Mouse (Mus musculus) ES-E14 (cell line): ENCODE measurements around the gene Avil. TPM values are rescaled to one million over a fixed set of nuclear protein-coding genes. Genes with fewer than 3 reads are reported as not detected.

Experiments used
- DNase-seq: peaks from one replicate; pipeline ENCODE4 v3.0.0-alpha.2; 2013; ENCODE audit warnings: low read depth, low spot score
- H3K27ac ChIP-seq: 2 replicates; pipeline ENCODE4 v1.5.1; 2012; ENCODE audit warnings: low read depth, mild to moderate bottlenecking, low read length, moderate library complexity, mixed read lengths; ENCODE audit not compliant: poor library complexity, insufficient read depth, severe bottlenecking
- H3K36me3 ChIP-seq: 2 replicates; pipeline ENCODE4 v1.6.1; 2012; ENCODE audit warnings: mild to moderate bottlenecking, low read length, moderate library complexity, mixed read lengths; ENCODE audit not compliant: control insufficient read depth, poor library complexity, insufficient read depth, severe bottlenecking
- H3K4me1 ChIP-seq, 2 experiments: fragments of 150-350 bp in 1 of 2; sonication (generic) in 1 of 2; 2 replicates each; pipeline ENCODE4 v1.6.1; 2012; ENCODE audit warnings: low read length in 2 of 2, mild to moderate bottlenecking in 1 of 2, mixed read lengths in 1 of 2; ENCODE audit not compliant: control insufficient read depth in 2 of 2, insufficient read depth in 2 of 2, poor library complexity in 1 of 2
- H3K4me3 ChIP-seq, 2 experiments: fragments of 150-350 bp in 1 of 2; sonication (generic) in 1 of 2; 2 replicates each; pipeline ENCODE4 v1.5.1; 2012; ENCODE audit warnings: low read length in 2 of 2, low read depth in 1 of 2, mild to moderate bottlenecking in 1 of 2, mixed read lengths in 1 of 2; ENCODE audit not compliant: insufficient read depth in 1 of 2, poor library complexity in 1 of 2, severe bottlenecking in 1 of 2
- H3K9ac ChIP-seq: 2 replicates; pipeline ENCODE4 v1.6.1; 2012; ENCODE audit warnings: low read depth, mild to moderate bottlenecking, low read length, mixed read lengths; ENCODE audit not compliant: poor library complexity, insufficient read depth, severe bottlenecking
- H3K9me3 ChIP-seq: fragments of 150-350 bp; sonication (generic); 2 replicates; pipeline ENCODE4 v1.6.1; 2012; ENCODE audit warnings: low read depth, mild to moderate bottlenecking, low read length; ENCODE audit not compliant: control insufficient read depth, insufficient read depth
- CHD2 ChIP-seq: IDR thresholded peaks from 2 replicates; pipeline ENCODE4 v1.6.1; 2014; ENCODE audit warnings: mild to moderate bottlenecking, low read depth, low read length, inconsistent platforms
- HCFC1 ChIP-seq: IDR thresholded peaks from 2 replicates; pipeline ENCODE4 v1.6.1; 2012; ENCODE audit warnings: low read length, inconsistent platforms, borderline replicate concordance; ENCODE audit not compliant: insufficient read depth
- MAFK ChIP-seq: IDR thresholded peaks from 2 replicates; pipeline ENCODE4 v1.6.1; 2014; ENCODE audit warnings: mild to moderate bottlenecking, low read depth, low read length, inconsistent platforms; ENCODE audit not compliant: insufficient read depth
- ZC3H11A ChIP-seq: IDR thresholded peaks from 2 replicates; pipeline ENCODE4 v1.6.1; 2012; ENCODE audit warnings: low read depth, mild to moderate bottlenecking, inconsistent platforms, low read length, borderline replicate concordance
- ZNF384 ChIP-seq: IDR thresholded peaks from 2 replicates; pipeline ENCODE4 v1.6.1; 2012; ENCODE audit warnings: low read depth, low read length, inconsistent platforms
- in situ Hi-C, 2 experiments: fragments of 600-800 bp; cut with MboI; formaldehyde crosslinking; loops; one replicate each; pipeline ENCODE4 v1.15.1; 2025; ENCODE audit warnings: low sequenced_read_pairs in 2 of 2, inconsistent platforms in 1 of 2; ENCODE audit not compliant: unreplicated experiment in 2 of 2
- total RNA-seq: library from RNA; depleted of rRNA; stranded (reverse); fragments of 300-350 nt; gene quantifications from 2 replicates; pipeline ENCODE4 v1.2.3, GENCODE M21; 2012

The Avil gene
- total RNA-seq, 1 experiment = 0.18 TPM

GRCm38 (mm10) chr10:127001297-127001696, 788 bp downstream of the Avil start:
- in situ Hi-C loops = no loop called here
- no peak for DNase-seq
- Histone ChIP-seq H3K9ac (no peak overlapping the region), H3K36me3 (peaks cover 15% of the 10 kb centered on the region), H3K27ac (no peak overlapping the region), H3K4me3 (no peak overlapping the region), H3K9me3 (no peaks in the 10 kb centered on the region), H3K4me1 (no peaks in the 10 kb centered on the region)
- 0 out of 2 replicates have a peak, but pooled peaks have one; percentile 17 for TF ChIP-seq ZNF384
- TF ChIP-seq ZC3H11A = no peak

GRCm38 (mm10) chr10:127002056-127002455, 1.5 kb downstream of the Avil start:
- Histone ChIP-seq H3K9ac (no peak overlapping the region), H3K4me1 (no peaks in the 10 kb centered on the region), H3K36me3 (peaks cover 15% of the 10 kb centered on the region), H3K9me3 (no peaks in the 10 kb centered on the region), H3K27ac (no peak overlapping the region), H3K4me3 (no peak overlapping the region)
- no peak for DNase-seq
- TF ChIP-seq ZC3H11A = no peak
- no peak for TF ChIP-seq ZNF384
- TF ChIP-seq CHD2 = no peak
- TF ChIP-seq MAFK = no peak
- no peak for TF ChIP-seq HCFC1
- in situ Hi-C loops = no loop called here

GRCm38 (mm10) chr10:127002765-127003164, 2.3 kb downstream of the Avil start:
- H3K9ac ChIP-seq = no peak overlapping the region
- no peak for DNase-seq
- TF ChIP-seq ZC3H11A (no peak), HCFC1 (no peak), CHD2 (no peak), MAFK (no peak), ZNF384 (no peak)
- no peak overlapping the region for H3K4me3 ChIP-seq
- H3K9me3 ChIP-seq = no peaks in the 10 kb centered on the region
- no peaks in the 10 kb centered on the region for H3K4me1 ChIP-seq
- no peak overlapping the region for H3K27ac ChIP-seq
- peaks cover 9% of the 10 kb centered on the region for H3K36me3 ChIP-seq
- in situ Hi-C loops = no loop called here

GRCm38 (mm10) chr10:127003334-127003733, 2.8 kb downstream of the Avil start:
- no peak for DNase-seq
- TF ChIP-seq ZNF384 (no peak), HCFC1 (no peak), MAFK (no peak), CHD2 (no peak), ZC3H11A (no peak)
- Histone ChIP-seq H3K9ac (no peak overlapping the region), H3K27ac (no peak overlapping the region), H3K4me3 (no peak overlapping the region), H3K36me3 (peaks cover 4% of the 10 kb centered on the region), H3K9me3 (no peaks in the 10 kb centered on the region), H3K4me1 (no peaks in the 10 kb centered on the region)
- in situ Hi-C loops = no loop called here

GRCm38 (mm10) chr10:127003806-127004205, 3.3 kb downstream of the Avil start:
- Histone ChIP-seq H3K27ac (no peak overlapping the region), H3K9ac (no peak overlapping the region), H3K9me3 (no peaks in the 10 kb centered on the region), H3K4me3 (no peak overlapping the region), H3K4me1 (no peaks in the 10 kb centered on the region), H3K36me3 (no peaks in the 10 kb centered on the region)
- in situ Hi-C loops = no loop called here
- DNase-seq = no peak
- TF ChIP-seq ZC3H11A = no peak
- no peak for TF ChIP-seq HCFC1
- TF ChIP-seq ZNF384 = no peak
- TF ChIP-seq MAFK = no peak
- no peak for TF ChIP-seq CHD2
